Mouse (Mus musculus): ENCODE measurements around the gene Tubb4b. TPM values are rescaled to one million over a fixed set of nuclear protein-coding genes. Genes with fewer than 3 reads are reported as not detected.

Tubb4b gene
- polyA plus RNA-seq, 1 experiment from 2014 or later = 448 TPM

- Histone ChIP-seq H3K9ac (no peak overlapping the region), H3K4me1 (peaks cover 13% of the 10 kb centered on the region), H3K36me3 (ENCODE audit: poor library complexity, severe bottlenecking) (no peaks in the 10 kb centered on the region), H3K4me2 (no peak overlapping the region), H3K9me3 (replicated peaks) (no peaks in the 10 kb centered on the region), H3K4me3 (no peak overlapping the region), H3K27me3 (peaks cover 22% of the 10 kb centered on the region), H3K27ac (no peak overlapping the region)
- 93% methylated on average over 7 of the region's 7 CpGs for WGBS
- ATAC-seq = no peak
Measured at GRCm38 (mm10) chr2:25230581-25230980, 6.1 kb upstream of the Tubb4b start.

- no peak for ATAC-seq
- Histone ChIP-seq H3K4me3 (no peak overlapping the region), H3K9me3 (replicated peaks) (no peaks in the 10 kb centered on the region), H3K4me2 (no peak overlapping the region), H3K27me3 (peaks cover 20% of the 10 kb centered on the region), H3K9ac (no peak overlapping the region), H3K27ac (no peak overlapping the region), H3K4me1 (peaks cover 17% of the 10 kb centered on the region), H3K36me3 (ENCODE audit: poor library complexity, severe bottlenecking) (no peaks in the 10 kb centered on the region)
- WGBS = 81% methylated on average over 5 of the region's 5 CpGs
Measured at GRCm38 (mm10) chr2:25229582-25229981, 5.1 kb upstream of the Tubb4b start.

GRCm38 (mm10) chr2:25228995-25229530 lies 4.6 kb upstream of the Tubb4b start:
- H3K27me3 ChIP-seq = peaks cover 18% of the 10 kb centered on the region; the same call in 1 of the 2 replicates
- no peak overlapping the region for H3K27ac ChIP-seq
- H3K4me3 ChIP-seq = no peak overlapping the region

GRCm38 (mm10) chr2:25228431-25228889 lies 4.0 kb upstream of the Tubb4b start:
- H3K4me1 ChIP-seq = peaks cover 22% of the 10 kb centered on the region
- peak overlapping the region; percentile 52; the same call in 1 of the 2 replicates for H3K9ac ChIP-seq
- no peaks in the 10 kb centered on the region for H3K36me3 ChIP-seq (ENCODE audit: poor library complexity, severe bottlenecking)

More at GRCm38 (mm10) chr2:25228995-25229530, 4.6 kb upstream of the Tubb4b start:
- Histone ChIP-seq H3K36me3 (ENCODE audit: poor library complexity, severe bottlenecking) (no peaks in the 10 kb centered on the region), H3K9ac (peak overlapping the region; percentile 52; the same call in 1 of the 2 replicates), H3K4me1 (peaks cover 17% of the 10 kb centered on the region), H3K9me3 (replicated peaks) (no peaks in the 10 kb centered on the region), H3K4me2 (peak overlapping the region; percentile 46; the same call in 1 of the 2 replicates)
- WGBS = 69% methylated on average over 6 of the region's 6 CpGs
- ATAC-seq = no peak

DNA sequence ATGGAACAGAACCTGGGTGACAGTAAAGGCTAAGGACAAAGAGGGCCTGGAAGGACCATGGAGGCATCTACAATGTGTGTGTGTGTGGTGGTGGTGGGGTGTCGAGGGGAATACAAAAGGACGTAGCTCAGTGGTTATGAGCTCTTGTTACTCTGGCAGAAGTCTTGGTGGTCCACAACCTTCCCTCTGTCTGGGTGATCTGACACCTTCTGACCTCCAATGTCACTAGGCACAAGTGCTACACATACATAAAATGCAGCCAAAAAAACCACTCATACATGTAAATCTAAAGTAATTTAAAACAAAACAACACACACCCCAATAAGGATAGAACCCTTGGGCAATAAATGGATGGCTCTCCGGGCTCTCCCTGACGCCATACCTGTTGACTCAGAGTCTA lies 2.9 kb upstream of the Tubb4b start:
- WGBS = 89% methylated on average over 4 of the region's 4 CpGs

More at GRCm38 (mm10) chr2:25228431-25228889, 4.0 kb upstream of the Tubb4b start:
- peak overlapping the region; percentile 52 for H3K27ac ChIP-seq
- no peak; the same call in 1 of the 2 replicates for ATAC-seq
- no peaks in the 10 kb centered on the region for H3K9me3 ChIP-seq (replicated peaks)
- WGBS = 1% methylated on average over 7 of the region's 7 CpGs
- H3K4me3 ChIP-seq = 0 out of 2 replicates have a peak overlapping the region, but pooled peaks have one; percentile 15
- H3K4me2 ChIP-seq = peak overlapping the region; percentile 46
- H3K27me3 ChIP-seq = peaks cover 18% of the 10 kb centered on the region; the same call in 1 of the 2 replicates

DNA sequence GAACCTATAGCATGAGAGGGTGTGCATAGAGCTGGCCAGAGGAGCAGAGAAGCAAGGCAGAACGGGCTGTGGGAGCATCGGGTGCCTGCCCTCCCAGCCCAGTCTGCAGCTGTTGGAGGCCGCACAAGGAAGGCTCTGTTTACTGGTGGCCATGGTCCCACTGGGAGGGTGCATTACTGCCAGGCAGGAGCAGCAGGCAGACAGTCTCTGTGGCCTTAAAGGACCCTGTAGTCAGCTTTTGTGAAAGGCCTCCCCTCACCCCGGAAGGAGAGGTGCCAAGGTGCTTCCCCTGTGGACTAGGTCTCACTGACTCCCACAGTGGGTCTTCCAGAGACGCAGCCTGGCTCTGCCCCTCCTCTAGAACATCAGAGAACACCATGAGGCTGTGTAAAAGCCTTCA lies 2.4 kb upstream of the Tubb4b start:
- peaks cover 18% of the 10 kb centered on the region; the same call in 1 of the 2 replicates for H3K27me3 ChIP-seq
- 87% methylated on average over 5 of the region's 5 CpGs for WGBS
- no peak for ATAC-seq

More for the DNA sequence above, 2.9 kb upstream of the Tubb4b start:
- no peak overlapping the region for H3K27ac ChIP-seq
- no peaks in the 10 kb centered on the region for H3K9me3 ChIP-seq (replicated peaks)
- ATAC-seq = no peak
- H3K4me1 ChIP-seq = peaks cover 29% of the 10 kb centered on the region
- H3K36me3 ChIP-seq (ENCODE audit: poor library complexity, severe bottlenecking) = 0 out of 2 replicates have a peak, but pooled peaks cover 3% of the 10 kb centered on the region
- H3K4me2 ChIP-seq = no peak overlapping the region
- peaks cover 18% of the 10 kb centered on the region; the same call in 1 of the 2 replicates for H3K27me3 ChIP-seq
- H3K9ac ChIP-seq = no peak overlapping the region
- no peak overlapping the region for H3K4me3 ChIP-seq

GRCm38 (mm10) chr2:25225811-25226379 lies 1.4 kb upstream of the Tubb4b start:
- no peak for ATAC-seq
- Histone ChIP-seq H3K9ac (peak overlapping the region; percentile 70; the same call in 1 of the 2 replicates), H3K4me3 (peak overlapping the region; percentile 52; the same call in 1 of the 2 replicates), H3K36me3 (ENCODE audit: poor library complexity, severe bottlenecking) (peaks cover 13% of the 10 kb centered on the region), H3K27ac (peak overlapping the region; percentile 98), H3K27me3 (0 out of 2 replicates have a peak, but pooled peaks cover 10% of the 10 kb centered on the region), H3K4me2 (peak overlapping the region; percentile 47), H3K9me3 (replicated peaks) (no peaks in the 10 kb centered on the region), H3K4me1 (peaks cover 32% of the 10 kb centered on the region)
- 76% methylated on average over 8 of the region's 8 CpGs for WGBS

More for the DNA sequence above, 2.4 kb upstream of the Tubb4b start:
- no peak overlapping the region for H3K27ac ChIP-seq
- H3K36me3 ChIP-seq (ENCODE audit: poor library complexity, severe bottlenecking) = peaks cover 5% of the 10 kb centered on the region
- H3K4me2 ChIP-seq = no peak overlapping the region
- H3K9ac ChIP-seq = no peak overlapping the region
- no peaks in the 10 kb centered on the region for H3K9me3 ChIP-seq (replicated peaks)
- no peak overlapping the region for H3K4me3 ChIP-seq
- H3K4me1 ChIP-seq = peaks cover 31% of the 10 kb centered on the region

DNA sequence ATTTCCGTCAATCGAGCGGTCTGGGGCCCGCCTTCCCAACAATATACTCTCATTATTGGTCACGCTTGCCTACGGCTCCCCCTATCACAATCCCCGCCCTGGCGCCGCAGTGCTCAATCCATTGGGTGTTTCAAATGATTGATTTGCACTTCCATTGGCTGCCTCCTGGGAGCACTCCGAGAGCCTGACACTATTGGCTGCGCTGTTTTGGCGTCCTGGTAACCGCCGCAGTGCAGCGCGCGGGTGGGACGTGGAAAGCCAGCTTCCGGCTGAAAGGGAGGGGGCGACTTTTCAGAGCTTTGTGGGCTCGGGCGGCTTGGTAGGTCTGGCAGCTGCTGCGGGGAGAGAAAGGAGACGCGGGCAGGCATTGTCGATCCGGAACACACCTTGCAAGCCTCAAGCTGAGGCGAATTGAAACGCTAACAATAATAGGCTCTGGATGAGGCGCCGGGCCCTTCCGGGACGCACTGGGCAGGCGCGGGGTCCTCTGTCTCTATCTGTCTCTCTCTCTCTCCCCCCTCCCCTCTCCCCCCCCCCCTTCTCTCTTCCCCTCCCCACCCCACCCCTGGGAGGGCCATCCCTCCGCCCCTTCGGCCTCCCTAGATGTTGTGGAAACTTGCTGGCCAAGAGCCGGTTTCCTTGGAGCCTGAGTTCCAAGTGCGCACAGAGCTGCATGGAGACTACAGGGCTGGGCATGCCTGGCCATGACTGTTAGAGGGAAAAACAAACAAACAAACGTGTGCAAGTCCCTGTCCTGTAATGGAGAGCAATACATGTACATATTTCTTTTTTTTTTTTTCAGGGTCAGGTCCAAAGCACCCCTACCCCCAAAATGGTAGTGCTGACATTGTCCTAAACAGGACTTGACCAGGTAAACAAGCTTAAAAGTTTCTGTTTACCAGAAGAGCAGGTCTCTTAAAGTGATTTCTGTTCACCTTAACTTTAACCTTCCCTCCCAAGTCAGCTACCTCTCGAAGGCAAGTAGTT lies 557 bp upstream of the Tubb4b start:
- peak; percentile 98 for ATAC-seq

GRCm38 (mm10) chr2:25223681-25224491 lies 616 bp downstream of the Tubb4b start:
- Histone ChIP-seq H3K9me3 (replicated peaks) (no peaks in the 10 kb centered on the region), H3K36me3 (ENCODE audit: poor library complexity, severe bottlenecking) (peaks cover 13% of the 10 kb centered on the region), H3K4me1 (peaks cover 30% of the 10 kb centered on the region), H3K4me2 (peak overlapping the region; percentile 96), H3K27ac (peak overlapping the region; percentile 94), H3K27me3 (no peaks in the 10 kb centered on the region), H3K4me3 (peak overlapping the region; percentile 86), H3K9ac (peak overlapping the region; percentile 93)
- WGBS = 2% methylated on average over 51 of the region's 53 CpGs
- peak; percentile 31 for ATAC-seq

More for the DNA sequence above, 557 bp upstream of the Tubb4b start:
- Histone ChIP-seq H3K27ac (peak overlapping the region; percentile 98), H3K9ac (peak overlapping the region; percentile 70), H3K36me3 (ENCODE audit: poor library complexity, severe bottlenecking) (peaks cover 13% of the 10 kb centered on the region), H3K4me3 (peak overlapping the region; percentile 52), H3K9me3 (replicated peaks) (no peaks in the 10 kb centered on the region), H3K4me2 (peak overlapping the region; percentile 47), H3K27me3 (0 out of 2 replicates have a peak, but pooled peaks cover 7% of the 10 kb centered on the region), H3K4me1 (peaks cover 32% of the 10 kb centered on the region)
- WGBS = 2% methylated on average over 39 of the region's 41 CpGs

DNA sequence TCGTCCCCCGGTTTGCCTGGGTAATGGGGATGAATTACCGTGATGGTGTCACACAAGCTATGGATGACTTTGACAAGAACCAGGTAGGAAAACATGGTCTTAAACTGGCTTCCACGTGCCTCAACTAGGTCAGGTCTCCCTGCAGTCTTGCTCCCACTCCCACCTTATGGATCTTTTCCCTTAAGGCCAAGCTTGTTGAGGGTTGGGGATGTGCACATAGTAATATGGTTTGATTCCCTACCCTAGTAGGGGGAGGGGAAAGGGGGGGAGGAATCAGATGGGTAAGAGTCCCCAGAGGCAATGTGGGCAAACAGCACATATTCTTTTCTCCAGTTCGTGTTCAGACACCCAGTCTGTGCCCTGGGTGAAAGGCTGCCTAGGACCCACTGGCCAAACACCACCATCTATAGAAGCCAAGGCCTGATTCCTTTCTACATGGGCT lies 3.1 kb downstream of the Tubb4b start:
- no peaks in the 10 kb centered on the region for H3K9me3 ChIP-seq (replicated peaks)
- H3K27me3 ChIP-seq = no peaks in the 10 kb centered on the region
- no peak overlapping the region for H3K4me2 ChIP-seq
- no peak overlapping the region for H3K27ac ChIP-seq
- peaks cover 22% of the 10 kb centered on the region for H3K4me1 ChIP-seq
- H3K4me3 ChIP-seq = no peak overlapping the region
- WGBS = 79% methylated on average over 5 of the region's 5 CpGs
- H3K9ac ChIP-seq = no peak overlapping the region
- H3K36me3 ChIP-seq (ENCODE audit: poor library complexity, severe bottlenecking) = peaks cover 13% of the 10 kb centered on the region
- no peak for ATAC-seq

DNA sequence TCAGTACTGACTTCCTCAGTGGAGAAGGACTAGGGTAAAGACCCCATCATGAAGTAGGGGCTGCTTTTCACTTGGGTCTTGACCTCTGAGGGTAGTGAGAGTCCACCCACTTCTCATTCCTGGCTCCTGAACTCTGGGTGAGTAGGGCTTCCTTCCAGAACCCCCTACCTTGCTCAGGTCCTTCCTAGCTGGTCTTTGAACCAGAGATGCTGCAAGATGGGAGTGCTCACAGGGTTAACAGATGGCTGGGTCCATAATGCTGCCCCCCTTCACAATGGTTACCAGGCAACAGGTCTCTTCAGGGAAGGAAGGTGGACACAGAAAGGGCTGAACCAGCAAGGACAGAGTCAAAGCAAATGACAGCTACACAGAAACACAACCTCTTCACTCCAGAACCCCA lies 6.1 kb downstream of the Tubb4b start, which contains the start of gene Fam166a:
TSS of gene Fam166a (plus strand) at position 301 of the 400 bp plus-strand sequence.
- Histone ChIP-seq H3K36me3 (ENCODE audit: poor library complexity, severe bottlenecking) (peaks cover 13% of the 10 kb centered on the region), H3K27me3 (no peaks in the 10 kb centered on the region; the same call in 1 of the 2 replicates), H3K4me1 (peaks cover 10% of the 10 kb centered on the region), H3K9ac (no peak within 1 kb of the TSS), H3K27ac (no peak within 1 kb of the TSS), H3K9me3 (replicated peaks) (no peaks in the 10 kb centered on the region), H3K4me3 (no peak within 1 kb of the TSS), H3K4me2 (no peak within 1 kb of the TSS)
- ATAC-seq = no peak
